Mouse (Mus musculus) adrenal gland, adult (tissue): Measurements from ENCODE around the gene Sgip1.
A peak's percentile ranks its signal among the peaks of the same experiment; 100 is the strongest.

Experiments
- DNase-seq, 2 experiments: peaks; one replicate each; pipeline ENCODE4 v3.0.0; 2022 to 2023; ENCODE audit warnings: low spot score in 1 of 2; ENCODE audit not compliant: inconsistent age in 2 of 2

Gene Sgip1

GRCm38 (mm10) chr4:102969599-102969998 lies 228.5 kb downstream of the Sgip1 start:
- DNase-seq, result no peak

- no peak for DNase-seq
These were observed 230.1 kb downstream of the Sgip1 start for GRCm38 (mm10) chr4:102971159-102971558.

- no peak for DNase-seq
These were observed 231.0 kb downstream of the Sgip1 start for GRCm38 (mm10) chr4:102972071-102972470.

GRCm38 (mm10) chr4:102974172-102974571 lies 233.1 kb downstream of the Sgip1 start:
- DNase-seq, result no peak

GRCm38 (mm10) chr4:102976290-102977275 lies 235.5 kb downstream of the Sgip1 start:
- no peak for DNase-seq

GRCm38 (mm10) chr4:102977778-102978321 lies 236.8 kb downstream of the Sgip1 start:
- DNase-seq, result no peak

- DNase-seq, result peak in 1 of 2 experiments; percentile 31
These were observed 237.3 kb downstream of the Sgip1 start, which contains the start of gene Tctex1d1 for GRCm38 (mm10) chr4:102978440-102978839. Gene Tctex1d1, plus strand, starts transcription at chr4:102978606.

- no peak for DNase-seq
These were observed 238.3 kb downstream of the Sgip1 start for GRCm38 (mm10) chr4:102979385-102979784.

- no peak for DNase-seq
These were observed 240.6 kb downstream of the Sgip1 start for GRCm38 (mm10) chr4:102981709-102982108.

- DNase-seq, result no peak
These were observed 245.1 kb downstream of the Sgip1 start for GRCm38 (mm10) chr4:102986173-102986572.

- DNase-seq, result peak; percentile 24 to 77
These were observed 245.8 kb downstream of the Sgip1 start for GRCm38 (mm10) chr4:102986917-102987316.

- no peak for DNase-seq
These were observed 246.2 kb downstream of the Sgip1 start for GRCm38 (mm10) chr4:102987325-102987724.

- DNase-seq, result no peak
These were observed 246.7 kb downstream of the Sgip1 start for GRCm38 (mm10) chr4:102987756-102988155.

- no peak for DNase-seq
These were observed 247.4 kb downstream of the Sgip1 start for GRCm38 (mm10) chr4:102988526-102988925.

- DNase-seq, result no peak
These were observed 248.3 kb downstream of the Sgip1 start for GRCm38 (mm10) chr4:102989391-102989790.

- no peak for DNase-seq
These were observed 248.9 kb downstream of the Sgip1 start for GRCm38 (mm10) chr4:102990016-102990415.

GRCm38 (mm10) chr4:102990595-102991340 lies 249.7 kb downstream of the Sgip1 start:
- no peak for DNase-seq

GRCm38 (mm10) chr4:102991685-102992084 lies 250.6 kb downstream of the Sgip1 start:
- no peak for DNase-seq

GRCm38 (mm10) chr4:103004681-103005080 lies 263.6 kb downstream of the Sgip1 start:
- DNase-seq, result no peak

- no peak for DNase-seq
These were observed 264.3 kb downstream of the Sgip1 start for GRCm38 (mm10) chr4:103005190-103005945.

GRCm38 (mm10) chr4:103006266-103006665 lies 265.2 kb downstream of the Sgip1 start:
- DNase-seq, result no peak
